Mouse (Mus musculus) CH12.LX (cell line): ENCODE measurements around the gene Tomm22. TPM values are rescaled to one million over a fixed set of nuclear protein-coding genes. Genes with fewer than 3 reads are reported as not detected.

Experiments
- DNase-seq: peaks from one replicate; pipeline ENCODE4 v3.0.0-alpha.2; 2013; ENCODE audit errors: extremely low read depth
- H3K27ac ChIP-seq: 2 replicates; pipeline ENCODE4 v1.5.1; 2012; ENCODE audit warnings: low read depth, mild to moderate bottlenecking, control low read depth, moderate library complexity; ENCODE audit not compliant: insufficient read depth
- H3K27me3 ChIP-seq: replicated peaks from 2 replicates; pipeline ENCODE3; 2012; ENCODE audit warnings: inconsistent platforms
- H3K36me3 ChIP-seq, 2 experiments: replicated peaks in 1 of 2; 2 replicates each; pipeline versions ENCODE3 to v1.6.1; 2012; ENCODE audit warnings: inconsistent platforms in 1 of 2, low read length in 1 of 2, mild to moderate bottlenecking in 1 of 2, mixed read lengths in 1 of 2, moderate library complexity in 1 of 2; ENCODE audit not compliant: control insufficient read depth in 1 of 2, insufficient read depth in 1 of 2
- H3K4me1 ChIP-seq, 2 experiments: 2 replicates each; pipeline ENCODE4 v1.6.1; 2012; ENCODE audit warnings: inconsistent platforms in 1 of 2, moderate library complexity in 1 of 2; ENCODE audit not compliant: insufficient read depth in 2 of 2, control insufficient read depth in 1 of 2
- H3K4me2 ChIP-seq: 2 replicates; pipeline ENCODE4 v1.6.1; 2012; ENCODE audit warnings: low read depth, mild to moderate bottlenecking, control low read depth; ENCODE audit not compliant: poor library complexity, insufficient read depth, severe bottlenecking
- H3K4me3 ChIP-seq, 3 experiments: fragments of 150-350 bp in 1 of 3; sonication (generic) in 1 of 3; replicated peaks in 1 of 3; 2 replicates each; pipeline versions ENCODE3 to v1.5.1; 2011 to 2012; ENCODE audit warnings: low read depth in 2 of 3, low read length in 2 of 3, mild to moderate bottlenecking in 2 of 3, moderate library complexity in 2 of 3, control low read depth in 1 of 3, improper control_type of control experiment in 1 of 3, inconsistent platforms in 1 of 3, mixed read lengths in 1 of 3; ENCODE audit not compliant: poor library complexity in 1 of 3
- H3K79me2 ChIP-seq: replicated peaks from 2 replicates; pipeline ENCODE4 v1.6.1; 2012; ENCODE audit warnings: mild to moderate bottlenecking, moderate library complexity; ENCODE audit not compliant: control insufficient read depth, poor library complexity, insufficient read depth, severe bottlenecking; ENCODE audit errors: extremely low read depth
- H3K9ac ChIP-seq: 2 replicates; pipeline ENCODE4 v1.6.1; 2012; ENCODE audit warnings: low read depth, mild to moderate bottlenecking, control low read depth, moderate library complexity; ENCODE audit not compliant: insufficient read depth
- H3K9me3 ChIP-seq: replicated peaks from 2 replicates; pipeline ENCODE3; 2012; ENCODE audit warnings: low read length, inconsistent platforms, mixed read lengths
- BHLHE40 ChIP-seq: IDR thresholded peaks from 2 replicates; pipeline ENCODE4 v1.6.1; 2011; ENCODE audit warnings: mild to moderate bottlenecking, low read depth, low read length, improper control_type of control experiment
- CHD1 ChIP-seq: IDR thresholded peaks from 2 replicates; pipeline ENCODE4 v1.6.1; 2012; ENCODE audit warnings: low read depth, low read length, improper control_type of control experiment, inconsistent platforms
- CHD2 ChIP-seq: IDR thresholded peaks from 2 replicates; pipeline ENCODE4 v1.6.1; 2011; ENCODE audit warnings: low read length, improper control_type of control experiment
- CTCF ChIP-seq, 2 experiments: IDR thresholded peaks in 1 of 2; conservative IDR thresholded peaks in 1 of 2; 2 replicates each; pipeline ENCODE4 v1.5.1; 2011 to 2012; ENCODE audit warnings: low read depth in 2 of 2, low read length in 2 of 2, improper control_type of control experiment in 1 of 2, inconsistent platforms in 1 of 2, mild to moderate bottlenecking in 1 of 2, moderate library complexity in 1 of 2
- E2F4 ChIP-seq: IDR thresholded peaks from 2 replicates; pipeline ENCODE4 v1.6.1; 2011; ENCODE audit warnings: low read depth, low read length, improper control_type of control experiment; ENCODE audit not compliant: insufficient replicate concordance
- ELF1 ChIP-seq: IDR thresholded peaks from 2 replicates; pipeline ENCODE4 v1.6.1; 2014; ENCODE audit warnings: low read depth, mild to moderate bottlenecking, inconsistent platforms, low read length, improper control_type of control experiment
- EP300 ChIP-seq: IDR thresholded peaks from 2 replicates; pipeline ENCODE4 v1.6.1; 2011; ENCODE audit warnings: low read length, improper control_type of control experiment
- ETS1 ChIP-seq: conservative IDR thresholded peaks from 2 replicates; pipeline ENCODE4 v1.6.1; 2012; ENCODE audit warnings: low read depth, mild to moderate bottlenecking, inconsistent platforms, low read length, improper control_type of control experiment, moderate library complexity
- GABPA ChIP-seq: IDR thresholded peaks from 2 replicates; pipeline ENCODE4 v1.6.1; 2012; ENCODE audit warnings: low read depth, low read length, improper control_type of control experiment, inconsistent platforms; ENCODE audit not compliant: insufficient replicate concordance
- HCFC1 ChIP-seq: IDR thresholded peaks from 2 replicates; pipeline ENCODE4 v1.6.1; 2012; ENCODE audit warnings: low read depth, mild to moderate bottlenecking, inconsistent platforms, low read length, improper control_type of control experiment
- IRF4 ChIP-seq: IDR thresholded peaks from 2 replicates; pipeline ENCODE4 v1.6.1; 2014; ENCODE audit warnings: low read depth, mild to moderate bottlenecking, inconsistent platforms, low read length, improper control_type of control experiment
- JUN ChIP-seq: IDR thresholded peaks from 2 replicates; pipeline ENCODE4 v1.6.1; 2011; ENCODE audit warnings: low read depth, mild to moderate bottlenecking, low read length, improper control_type of control experiment, moderate library complexity; ENCODE audit not compliant: insufficient read depth
- JUND ChIP-seq: conservative IDR thresholded peaks from 2 replicates; pipeline ENCODE4 v1.6.1; 2011; ENCODE audit warnings: low read depth, low read length, improper control_type of control experiment
- KAT2A ChIP-seq: IDR thresholded peaks from 2 replicates; pipeline ENCODE4 v1.6.1; 2012; ENCODE audit warnings: low read length, improper control_type of control experiment, inconsistent platforms; ENCODE audit not compliant: insufficient replicate concordance
- MAFK ChIP-seq: IDR thresholded peaks from 2 replicates; pipeline ENCODE4 v1.6.1; 2011; ENCODE audit warnings: low read length, improper control_type of control experiment; ENCODE audit not compliant: insufficient replicate concordance
- MAX ChIP-seq: IDR thresholded peaks from 2 replicates; pipeline ENCODE4 v1.6.1; 2011; ENCODE audit warnings: low read length, improper control_type of control experiment
- MAZ ChIP-seq: IDR thresholded peaks from 2 replicates; pipeline ENCODE4 v1.6.1; 2012; ENCODE audit warnings: low read depth, mild to moderate bottlenecking, inconsistent platforms, low read length, improper control_type of control experiment, moderate library complexity
- MEF2A ChIP-seq: IDR thresholded peaks from 2 replicates; pipeline ENCODE4 v1.6.1; 2014; ENCODE audit warnings: low read depth, mild to moderate bottlenecking, inconsistent platforms, low read length, improper control_type of control experiment, borderline replicate concordance
- MXI1 ChIP-seq: IDR thresholded peaks from 2 replicates; pipeline ENCODE4 v1.6.1; 2011; ENCODE audit warnings: mild to moderate bottlenecking, low read depth, low read length, improper control_type of control experiment
- MYC ChIP-seq: IDR thresholded peaks from 2 replicates; pipeline ENCODE4 v1.6.1; 2011; ENCODE audit warnings: low read depth, mild to moderate bottlenecking, improper control_type of control experiment, low read length
- NELFE ChIP-seq: IDR thresholded peaks from 2 replicates; pipeline ENCODE4 v1.6.1; 2011; ENCODE audit warnings: low read depth, low read length, improper control_type of control experiment
- NRF1 ChIP-seq: IDR thresholded peaks from 2 replicates; pipeline ENCODE4 v1.6.1; 2014; ENCODE audit warnings: low read depth, mild to moderate bottlenecking, inconsistent platforms, low read length, improper control_type of control experiment, moderate library complexity
- PAX5 ChIP-seq: IDR thresholded peaks from 2 replicates; pipeline ENCODE4 v1.6.1; 2012; ENCODE audit warnings: low read length, inconsistent platforms, mixed read lengths
- POLR2A ChIP-seq: IDR thresholded peaks from 2 replicates; pipeline ENCODE4 v1.6.1; 2011; ENCODE audit warnings: low read depth, mild to moderate bottlenecking, improper control_type of control experiment, low read length
- POLR2AphosphoS2 ChIP-seq: IDR thresholded peaks from 2 replicates; pipeline ENCODE4 v1.6.1; 2011; ENCODE audit warnings: low read depth, low read length, improper control_type of control experiment
- RAD21 ChIP-seq: IDR thresholded peaks from 2 replicates; pipeline ENCODE4 v1.6.1; 2011; ENCODE audit warnings: low read depth, mild to moderate bottlenecking, low read length, improper control_type of control experiment, moderate library complexity
- RCOR1 ChIP-seq: conservative IDR thresholded peaks from 2 replicates; pipeline ENCODE4 v1.6.1; 2012; ENCODE audit warnings: low read depth, mild to moderate bottlenecking, inconsistent platforms, low read length, improper control_type of control experiment
- SIN3A ChIP-seq: IDR thresholded peaks from 2 replicates; pipeline ENCODE4 v1.6.1; 2012; ENCODE audit warnings: low read length, improper control_type of control experiment, inconsistent platforms
- SMC3 ChIP-seq: IDR thresholded peaks from 2 replicates; pipeline ENCODE4 v1.6.1; 2011; ENCODE audit warnings: low read depth, low read length, improper control_type of control experiment
- TBP ChIP-seq: conservative IDR thresholded peaks from 2 replicates; pipeline ENCODE4 v1.6.1; 2011; ENCODE audit warnings: low read depth, low read length, improper control_type of control experiment
- TCF12 ChIP-seq: IDR thresholded peaks from 2 replicates; pipeline ENCODE4 v1.6.1; 2014; ENCODE audit warnings: low read depth, mild to moderate bottlenecking, inconsistent platforms, low read length, improper control_type of control experiment
- UBTF ChIP-seq: IDR thresholded peaks from 2 replicates; pipeline ENCODE4 v1.6.1; 2012; ENCODE audit warnings: low read depth, mild to moderate bottlenecking, inconsistent platforms, low read length, improper control_type of control experiment, moderate library complexity
- USF1 ChIP-seq: IDR thresholded peaks from 2 replicates; pipeline ENCODE4 v1.6.1; 2014; ENCODE audit warnings: low read depth, mild to moderate bottlenecking, inconsistent platforms, low read length, improper control_type of control experiment
- USF2 ChIP-seq: conservative IDR thresholded peaks from 2 replicates; pipeline ENCODE4 v1.6.1; 2011; ENCODE audit warnings: low read depth, low read length, improper control_type of control experiment
- ZC3H11A ChIP-seq: IDR thresholded peaks from 2 replicates; pipeline ENCODE4 v1.6.1; 2012; ENCODE audit warnings: low read depth, mild to moderate bottlenecking, inconsistent platforms, low read length, improper control_type of control experiment
- ZKSCAN1 ChIP-seq: IDR thresholded peaks from 2 replicates; pipeline ENCODE4 v1.6.1; 2012; ENCODE audit warnings: low read depth, inconsistent platforms, low read length, improper control_type of control experiment, borderline replicate concordance
- ZMIZ1 ChIP-seq: IDR thresholded peaks from 2 replicates; pipeline ENCODE4 v1.6.1; 2012; ENCODE audit warnings: low read depth, mild to moderate bottlenecking, inconsistent platforms, low read length, improper control_type of control experiment
- ZNF384 ChIP-seq: IDR thresholded peaks from 2 replicates; pipeline ENCODE4 v1.6.1; 2012; ENCODE audit warnings: low read depth, low read length, improper control_type of control experiment, inconsistent platforms
- dilution Hi-C: fragments of 300-500 bp; cut with MboI; formaldehyde crosslinking; loops from 2 replicates; pipeline ENCODE4 v1.14.3; 2020; ENCODE audit warnings: low sequenced_read_pairs; ENCODE audit not compliant: extremely low pct_unique_long_range_greater_than_20kb, extremely low pct_ligation_motif_present
- in situ Hi-C: fragments of 300-500 bp; cut with MboI; formaldehyde crosslinking; loops from 3 replicates; pipeline ENCODE4 v1.14.3; 2019; ENCODE audit warnings: low sequenced_read_pairs, low pct_ligation_motif_present, low pct_unique_long_range_greater_than_20kb, mixed read lengths
- polyA plus RNA-seq: library from polyadenylated mRNA; unstranded; fragments of >175 nt; gene quantifications from 2 replicates; pipeline ENCODE4 v1.2.1, GENCODE M21; 2012; ENCODE audit warnings: low read depth; ENCODE audit not compliant: insufficient read length
- total RNA-seq, 2 experiments: library from RNA; depleted of rRNA; stranded (reverse); fragments of 300-350 nt in 1 of 2; fragments of >200 nt in 1 of 2; gene quantifications; 2 replicates each; pipeline ENCODE4 v1.2.3; 2012 to 2014

The Tomm22 gene
- total and polyA plus RNA-seq, 3 experiments: 109 to 496 (median 234) TPM

- no peaks in the 10 kb centered on the region for H3K79me2 ChIP-seq
- peaks cover under 1 to 11% of the 10 kb centered on the region in 2 experiments; a peak in 3 of 4 replicates for H3K4me1 ChIP-seq
- peaks cover 7% of the 10 kb centered on the region for H3K9me3 ChIP-seq
- peaks cover 5 to 16% of the 10 kb centered on the region in 2 experiments for H3K36me3 ChIP-seq
- H3K27me3 ChIP-seq: no peaks in the 10 kb centered on the region
- peak within 1 kb of the TSS; percentile 50 for H3K9ac ChIP-seq
- peak within 1 kb of the TSS; percentile 67 to 87 (median 78) for H3K4me3 ChIP-seq
- peak within 1 kb of the TSS; percentile 86 for H3K4me2 ChIP-seq
- TF ChIP-seq JUND: no peak
- TF ChIP-seq ZKSCAN1: no peak
- TF ChIP-seq E2F4: no peak
- TF ChIP-seq BHLHE40: no peak
- no peak for TF ChIP-seq PAX5
- peak; percentile 95 for TF ChIP-seq SIN3A
- TF ChIP-seq RAD21: no peak
- TF ChIP-seq GABPA: no peak
- no peak for TF ChIP-seq USF1
- peak; percentile 60 for TF ChIP-seq HCFC1
- TF ChIP-seq MAZ: no peak
- 0 out of 2 replicates have a peak, but pooled peaks have one; percentile 13 for TF ChIP-seq ELF1
- TF ChIP-seq TCF12: peak; percentile 77
- peak; percentile 75; the same call in 1 of the 2 replicates for TF ChIP-seq POLR2A
- no peak for TF ChIP-seq MYC
- TF ChIP-seq NRF1: peak; percentile 100
- no peak for TF ChIP-seq ZNF384
- TF ChIP-seq CTCF (conservative IDR thresholded peaks at IDR 0.05 in 1 of 2, IDR thresholded peaks at IDR 0.05 in 1 of 2; ENCODE audit: low read depth in 2 of 2, low read length in 2 of 2): no peak
- TF ChIP-seq CHD1: peak; percentile 99
- TF ChIP-seq MEF2A: no peak
- TF ChIP-seq NELFE: peak; percentile 66
- TF ChIP-seq USF2: no peak
- no peak for TF ChIP-seq SMC3
- no peak for TF ChIP-seq UBTF
- TF ChIP-seq MAFK: no peak
- no peak for TF ChIP-seq JUN
- no peak for TF ChIP-seq RCOR1
- TF ChIP-seq CHD2: no peak
- TF ChIP-seq ZMIZ1: peak; percentile 53; the same call in 1 of the 2 replicates
- TF ChIP-seq MXI1: peak; percentile 72; the same call in 1 of the 2 replicates
- TF ChIP-seq POLR2AphosphoS2: no peak
- TF ChIP-seq IRF4: no peak
- no peak; the same call in 1 of the 2 replicates for TF ChIP-seq MAX
- no peak for TF ChIP-seq EP300
- 0 out of 2 replicates have a peak, but pooled peaks have one; percentile 14 for TF ChIP-seq TBP
- no peak for TF ChIP-seq ETS1
- no peak for TF ChIP-seq KAT2A
- TF ChIP-seq ZC3H11A: no peak
- dilution Hi-C loops (no loop called here), in situ Hi-C loops (no loop called here)
- H3K27ac ChIP-seq: peak within 1 kb of the TSS; percentile 48; the same call in 1 of the 2 replicates
- DNase-seq: peak; percentile 87
Measured at GRCm38 (mm10) chr15:79658531-79659375, 11.9 kb upstream of the Tomm22 start, which contains the start of the genes Fam227a and Cby1. Gene Fam227a, minus strand, starts transcription at chr15:79658956. Gene Cby1, plus strand, starts transcription at chr15:79659199.
